Mouse (Mus musculus): ENCODE data around the gene Gm281.

DNA sequence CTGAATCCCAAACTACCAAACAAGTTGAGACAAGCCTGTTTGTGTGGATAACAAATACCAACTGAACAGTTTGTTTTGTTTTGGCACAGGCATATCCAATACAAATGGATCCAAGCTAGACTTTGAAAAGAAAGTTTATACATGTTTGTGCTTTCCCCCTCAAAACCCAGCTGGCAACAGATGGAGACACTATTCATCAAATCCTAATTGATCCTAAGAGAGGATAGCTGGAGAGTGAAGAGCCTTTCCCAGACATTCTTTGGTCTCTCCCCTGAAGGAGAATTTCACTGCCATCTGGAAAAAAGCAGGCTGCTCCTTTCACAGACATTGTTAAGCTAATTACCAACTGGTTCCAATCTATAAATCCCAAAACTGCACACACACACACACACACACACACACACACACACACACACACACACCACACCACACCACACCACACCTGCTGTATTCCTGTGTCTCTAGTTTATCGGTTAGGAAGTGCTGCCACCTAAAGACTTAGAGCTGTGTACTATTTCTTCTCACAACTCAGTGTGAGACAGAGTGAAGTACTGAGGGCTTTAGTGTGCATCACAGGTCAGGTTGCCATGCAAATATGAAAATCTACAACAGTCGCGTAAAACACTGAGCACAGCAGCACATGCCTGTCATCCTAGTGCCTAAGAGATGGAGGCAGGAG is 101.3 kb downstream of the Gm281 start:
- TF ChIP-seq CTCF (IDR thresholded peaks at IDR 0.05) (no peak), EP300 (IDR thresholded peaks at IDR 0.05) (no peak)
